Mouse (Mus musculus) stomach, embryonic 15.5 days (tissue): ENCODE measurements around the gene Phlda2. TPM values are rescaled to one million over a fixed set of nuclear protein-coding genes. Genes with fewer than 3 reads are reported as not detected.

Source experiments
- ATAC-seq: fragments of 200-750 bp; cut with Nextera tagmentation; 2 replicates; pipeline ENCODE4 v1.8.0; 2017; ENCODE audit warnings: low read depth, moderate number of reproducible peaks, moderate TSS enrichment; ENCODE audit not compliant: insufficient read depth, low FRiP score
- H3K27ac ChIP-seq: fragments of 300-500 bp; sonication (generic); 2 replicates; pipeline ENCODE4 v1.5.1; 2015; ENCODE audit warnings: mild to moderate bottlenecking, inconsistent platforms
- H3K27me3 ChIP-seq: fragments of 300-500 bp; sonication (generic); replicated peaks from 2 replicates; pipeline ENCODE4 v1.6.1; 2015; ENCODE audit warnings: inconsistent platforms
- H3K36me3 ChIP-seq: fragments of 300-500 bp; sonication (generic); 2 replicates; pipeline ENCODE4 v1.6.1; 2015; ENCODE audit warnings: inconsistent platforms
- H3K4me1 ChIP-seq: fragments of 300-500 bp; sonication (generic); 2 replicates; pipeline ENCODE4 v1.6.1; 2015; ENCODE audit warnings: inconsistent platforms
- H3K4me2 ChIP-seq: fragments of 300-500 bp; sonication (generic); 2 replicates; pipeline ENCODE4 v1.6.1; 2015; ENCODE audit warnings: mild to moderate bottlenecking, inconsistent platforms
- H3K4me3 ChIP-seq: fragments of 300-500 bp; sonication (generic); replicated peaks from 2 replicates; pipeline ENCODE4 v1.5.1; 2015; ENCODE audit warnings: inconsistent platforms
- H3K9ac ChIP-seq: fragments of 300-500 bp; sonication (generic); 2 replicates; pipeline ENCODE4 v1.6.1; 2015; ENCODE audit warnings: inconsistent platforms
- H3K9me3 ChIP-seq: fragments of 300-500 bp; sonication (generic); 2 replicates; pipeline ENCODE4 v1.6.1; 2016; ENCODE audit warnings: inconsistent platforms
- WGBS: fragments of 180-500 bp; shearing (Covaris S2); methylation state at CpG from one replicate; pipeline ENCODE4 v1.1.7; 2015; 5-methylcytosine and 5-hydroxymethylcytosine counted together
- polyA plus RNA-seq: library from polyadenylated mRNA; unstranded; fragments of >200 nt; fragmentation: Nextera tagmentation; extraction: Ambion mirVana; gene quantifications from 2 replicates; pipeline ENCODE4 v1.2.1, GENCODE M21; 2015

The Phlda2 gene
- polyA plus RNA-seq, 1 experiment from 2014 or later = 13.7 TPM

DNA sequence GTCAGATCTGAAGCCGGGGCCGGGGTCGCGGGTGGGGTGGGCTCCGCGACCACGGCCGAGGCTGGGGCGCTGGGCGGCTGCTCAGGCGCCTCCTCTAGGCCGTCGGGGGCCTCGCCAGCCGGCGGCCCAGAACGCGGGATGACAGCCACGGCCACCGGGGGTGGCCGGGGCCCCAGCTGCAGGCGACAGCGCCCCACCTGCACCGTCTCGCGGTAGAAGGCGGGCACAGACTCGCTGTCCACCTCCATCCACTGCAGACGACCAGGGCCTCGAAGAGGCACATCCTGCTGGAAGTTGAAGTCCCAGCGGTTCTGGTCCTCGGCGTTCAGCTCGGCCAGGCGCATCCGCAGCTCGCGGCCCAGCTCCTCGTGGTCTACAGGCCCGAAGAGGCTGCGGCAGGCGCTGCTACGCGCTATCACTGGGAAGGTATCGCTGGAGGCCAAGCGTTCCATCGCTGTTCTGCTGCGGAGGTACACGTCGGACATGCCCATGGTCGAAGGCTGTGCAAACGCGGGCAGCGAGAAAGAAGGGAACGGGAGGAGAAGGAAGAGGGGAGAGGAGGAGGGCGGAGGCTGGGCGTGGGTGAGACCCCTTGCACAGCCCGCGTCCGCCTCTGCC is 42.6 kb downstream of the Phlda2 start:
- no peaks in the 10 kb centered on the region for H3K36me3 ChIP-seq
- peak overlapping the region; percentile 60 for H3K9ac ChIP-seq
- no peaks in the 10 kb centered on the region for H3K27me3 ChIP-seq
- WGBS = 35% methylated on average over 58 of the region's 60 CpGs
- H3K27ac ChIP-seq = peak overlapping the region; percentile 58
- peak overlapping the region; percentile 53 for H3K4me3 ChIP-seq
- peaks cover 22% of the 10 kb centered on the region for H3K4me1 ChIP-seq
- H3K9me3 ChIP-seq = 0 out of 2 replicates have a peak, but pooled peaks cover 2% of the 10 kb centered on the region
- peak overlapping the region; percentile 60 for H3K4me2 ChIP-seq
- no peak for ATAC-seq

DNA sequence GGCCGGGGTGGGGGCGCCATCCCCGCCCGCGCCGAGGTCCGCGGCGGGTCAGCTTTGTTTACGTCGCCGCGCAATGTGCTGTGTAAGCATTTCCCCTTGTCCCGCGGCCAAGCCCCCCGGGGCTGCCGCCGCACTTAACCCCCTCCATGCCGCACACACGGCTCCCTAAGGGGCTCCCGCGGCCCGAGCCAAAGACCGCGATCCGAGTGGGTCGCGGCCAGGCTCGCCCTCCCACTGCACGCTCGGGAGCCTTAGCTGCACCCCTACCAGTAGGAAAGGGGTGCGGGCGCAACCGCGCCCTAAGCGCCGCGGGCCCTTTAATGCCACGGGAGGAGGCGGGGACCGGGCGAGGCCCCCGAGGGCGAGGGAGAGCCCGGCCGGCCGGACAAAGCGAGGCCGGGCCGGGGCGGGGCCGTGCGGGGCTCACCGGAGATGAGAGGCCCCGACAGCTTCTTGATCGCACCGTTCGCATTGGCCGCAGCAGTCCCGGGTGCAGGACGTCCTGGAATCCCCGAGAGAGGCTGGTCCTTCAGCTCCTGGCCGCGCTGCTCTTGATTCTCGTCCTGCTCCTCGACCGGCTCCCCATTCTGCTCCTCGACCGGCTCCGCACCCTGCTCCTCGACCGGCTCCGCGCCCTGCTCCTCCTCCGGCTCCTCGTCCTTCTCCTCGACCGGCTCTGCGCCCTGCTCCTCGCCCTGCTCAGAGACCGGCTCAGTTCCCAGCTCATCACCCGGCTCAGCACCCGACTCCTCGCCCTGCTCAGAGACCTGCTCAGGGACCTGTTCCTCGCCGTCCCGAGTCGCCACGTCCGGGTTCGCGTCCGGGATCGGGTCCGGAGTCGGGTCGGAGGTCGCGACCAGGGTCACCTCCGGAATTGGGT is 43.4 kb downstream of the Phlda2 start:
- H3K9ac ChIP-seq = peak overlapping the region; percentile 60
- ATAC-seq = no peak
- peak overlapping the region; percentile 60 for H3K4me2 ChIP-seq
- peak overlapping the region; percentile 58 for H3K27ac ChIP-seq
- WGBS = 25% methylated on average over 99 of the region's 100 CpGs
- H3K4me3 ChIP-seq = peak overlapping the region; percentile 53
- H3K4me1 ChIP-seq = peaks cover 14% of the 10 kb centered on the region
- H3K9me3 ChIP-seq = 0 out of 2 replicates have a peak, but pooled peaks cover 2% of the 10 kb centered on the region
- no peaks in the 10 kb centered on the region for H3K27me3 ChIP-seq
- no peaks in the 10 kb centered on the region for H3K36me3 ChIP-seq

DNA sequence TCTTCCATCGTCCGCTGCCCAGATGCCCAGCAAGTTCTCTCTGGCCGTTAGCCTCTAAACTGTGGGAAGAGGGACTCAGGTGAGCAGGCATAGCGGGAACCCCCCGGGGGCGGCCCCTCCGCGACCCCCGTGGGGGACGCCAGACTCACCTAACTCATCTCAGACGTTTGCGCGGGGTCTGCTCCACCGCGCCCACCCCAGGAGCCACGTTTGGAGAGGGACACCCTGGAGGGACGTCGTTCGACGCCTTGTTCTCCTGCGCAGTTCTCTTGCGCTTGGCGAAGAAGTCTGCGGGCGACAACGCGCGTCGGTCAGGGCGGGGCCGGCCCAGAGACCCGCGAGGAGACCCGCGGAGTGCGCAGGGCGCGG is 44.0 kb downstream of the Phlda2 start:
- no peaks in the 10 kb centered on the region for H3K36me3 ChIP-seq
- no peak for ATAC-seq
- H3K9ac ChIP-seq = peak overlapping the region; percentile 60
- 0 out of 2 replicates have a peak, but pooled peaks cover 2% of the 10 kb centered on the region for H3K9me3 ChIP-seq
- peak overlapping the region; percentile 53 for H3K4me3 ChIP-seq
- WGBS = 26% methylated on average over 38 of the region's 38 CpGs
- peak overlapping the region; percentile 58 for H3K27ac ChIP-seq
- peaks cover 8% of the 10 kb centered on the region for H3K4me1 ChIP-seq
- no peaks in the 10 kb centered on the region for H3K27me3 ChIP-seq
- peak overlapping the region; percentile 60 for H3K4me2 ChIP-seq

Other genes starting within 250 kb of the Phlda2 start
- gene Cdkn1c, start 42.1 kb downstream of the Phlda2 start, polyA plus RNA-seq = 768 and 804 TPM in 2 replicates
- 9.2 and 11.7 TPM in 2 replicates for gene Slc22a18, start 29.4 kb downstream of the Phlda2 start, polyA plus RNA-seq
- gene Nap1l4, start 46.0 kb upstream of the Phlda2 start, polyA plus RNA-seq = 185 and 205 TPM in 2 replicates
- gene Cars, start 96.9 kb upstream of the Phlda2 start, polyA plus RNA-seq = 67.5 and 73.2 TPM in 2 replicates
- 0.32 and 0.48 TPM in 2 replicates for gene Tnfrsf26, start 125.6 kb upstream of the Phlda2 start, polyA plus RNA-seq
- 5.7 and 6.8 TPM in 2 replicates for gene Tnfrsf22, start 146.5 kb upstream of the Phlda2 start, polyA plus RNA-seq
- 1.9 and 3.4 TPM in 2 replicates for gene Tnfrsf23, start 182.7 kb upstream of the Phlda2 start, polyA plus RNA-seq